Comparison of ENCODE assay signal across 24 mouse cellular contexts in genomic region chr11:54825774-54826173, GRCm38 (mm10). TPM values are rescaled to one million over a fixed set of nuclear protein-coding genes. Genes with fewer than 3 reads are reported as not detected.
DNase-seq lines count a peak whose midpoint lies in the region; ATAC-seq and TF ChIP-seq lines count a peak whose summit lies in the region.
"Had no signal": no experiment of that assay in that cellular context is flagged by ENCODE, and none has a peak within 500 bp of the region (broad histone marks: within the 10 kb centered on the region; RNA-seq: fewer than 3 reads in every experiment).

No protein-coding gene starts in this region.

- no peaks in the 10 kb centered on the region for H3K4me1 ChIP-seq in forebrain, postnatal 0 days (ENCODE audit: insufficient read depth)
- no peaks in the 10 kb centered on the region for H3K4me1 ChIP-seq in forebrain, embryonic 15.5 days
- H3K4me1 ChIP-seq in E14TG2a.4 (replicated peaks; ENCODE audit: low read depth, low read length), result peaks cover under 1% of the 10 kb centered on the region; the same call in 1 of the 2 replicates
- H3K4me1 ChIP-seq: heart, embryonic 10.5 days; limb, embryonic 12.5 days; liver, embryonic 13.5 days; lung, embryonic 15.5 days; midbrain, embryonic 15.5 days; neural tube, embryonic 13.5 days had no signal

- no peak overlapping the region for H3K4me2 ChIP-seq in forebrain, postnatal 0 days (ENCODE audit: low read depth)
- H3K4me2 ChIP-seq in forebrain, embryonic 15.5 days (replicated peaks), result no peak overlapping the region
- H3K4me2 ChIP-seq: limb, embryonic 12.5 days; liver, embryonic 13.5 days; lung, embryonic 15.5 days; midbrain, embryonic 15.5 days; neural tube, embryonic 13.5 days had no signal

- H3K27me3 ChIP-seq in forebrain, postnatal 0 days (ENCODE audit: insufficient read depth, low read length), result no peaks in the 10 kb centered on the region
- no peaks in the 10 kb centered on the region for H3K27me3 ChIP-seq in forebrain, embryonic 15.5 days
- peaks cover 11% of the 10 kb centered on the region for H3K27me3 ChIP-seq in E14TG2a.4 (ENCODE audit: insufficient read depth, low read length)
- H3K27me3 ChIP-seq: CH12.LX; limb, embryonic 12.5 days; liver, embryonic 13.5 days; lung, embryonic 15.5 days; midbrain, embryonic 15.5 days; neural tube, embryonic 13.5 days had no signal

- no peak for TF ChIP-seq POLR2A in brain, embryonic 14.5 days (IDR thresholded peaks at IDR 0.05; ENCODE audit: borderline replicate concordance, extremely low read depth, insufficient read depth, insufficient read length, poor library complexity, severe bottlenecking)

- no peak overlapping the region for H3K9ac ChIP-seq in forebrain, postnatal 0 days
- H3K9ac ChIP-seq in forebrain, embryonic 15.5 days (replicated peaks), result no peak overlapping the region
- H3K9ac ChIP-seq: limb, embryonic 12.5 days; liver, embryonic 13.5 days; lung, embryonic 15.5 days; midbrain, embryonic 15.5 days; neural tube, embryonic 13.5 days had no signal

- DNase-seq in forebrain, postnatal 0 days, result no peak
- DNase-seq in left cerebral cortex, adult 2 months (ENCODE audit: extremely low spot score in 1 of 2, low spot score in 2 of 2), result no peak
- DNase-seq in left cerebral cortex, postnatal 36 days (ENCODE audit: low spot score in 2 of 2), result no peak
- no peak for DNase-seq in brain, embryonic 14.5 days (ENCODE audit: low read depth)
- no peak for DNase-seq in lung, postnatal 4 days
- DNase-seq in kidney, adult 9 months, result no peak
- DNase-seq: adrenal gland, adult 2 months; cerebellum, adult 11-12 months; kidney, adult 18-20 months; kidney, postnatal 10 days; liver, embryonic 13.5 days; lung, postnatal 36 days; right cerebral cortex, postnatal 4 days; thymus, postnatal 14 days had no signal

- WGBS in forebrain, postnatal 0 days, result 83% methylated on average over 4 of the region's 4 CpGs
- 92% methylated on average over 4 of the region's 4 CpGs for WGBS in forebrain, embryonic 15.5 days

- no peaks in the 10 kb centered on the region for H3K36me3 ChIP-seq in forebrain, postnatal 0 days (ENCODE audit: insufficient read depth)
- no peaks in the 10 kb centered on the region for H3K36me3 ChIP-seq in forebrain, embryonic 15.5 days
- no peaks in the 10 kb centered on the region for H3K36me3 ChIP-seq in E14TG2a.4 (ENCODE audit: insufficient read depth, low read length)
- H3K36me3 ChIP-seq: forebrain, embryonic 10.5 days; heart, embryonic 10.5 days; limb, embryonic 12.5 days; liver, embryonic 13.5 days; lung, embryonic 15.5 days; midbrain, embryonic 15.5 days; neural tube, embryonic 13.5 days had no signal

- no peak overlapping the region for H3K4me3 ChIP-seq in forebrain, postnatal 0 days (ENCODE audit: low read depth, low read length)
- no peak overlapping the region for H3K4me3 ChIP-seq in forebrain, embryonic 15.5 days
- H3K4me3 ChIP-seq in left cerebral cortex, adult 2 months, result no peak overlapping the region
- no peak overlapping the region for H3K4me3 ChIP-seq in E14TG2a.4 (replicated peaks; ENCODE audit: low read length)
- H3K4me3 ChIP-seq: forebrain, embryonic 10.5 days; heart, embryonic 10.5 days; limb, embryonic 12.5 days; liver, embryonic 13.5 days; lung, embryonic 15.5 days; midbrain, embryonic 15.5 days; myocyte; neural tube, embryonic 13.5 days had no signal

- ATAC-seq in forebrain, postnatal 0 days, result no peak
- ATAC-seq in forebrain, embryonic 15.5 days (replicated peaks), result no peak
- ATAC-seq: midbrain, embryonic 15.5 days had no signal

- H3K27ac ChIP-seq in forebrain, postnatal 0 days (ENCODE audit: low read depth, low read length), result no peak overlapping the region
- no peak overlapping the region for H3K27ac ChIP-seq in forebrain, embryonic 15.5 days (replicated peaks)
- no peak overlapping the region for H3K27ac ChIP-seq in left cerebral cortex, adult 2 months
- H3K27ac ChIP-seq: forebrain, embryonic 10.5 days; heart, embryonic 10.5 days; limb, embryonic 12.5 days; liver, embryonic 13.5 days; lung, embryonic 15.5 days; midbrain, embryonic 15.5 days; neural tube, embryonic 13.5 days had no signal

- intact Hi-C loops in left cerebral cortex, adult 2 months (cut with DNase I), result no loop called here
- intact Hi-C loops in left cerebral cortex, postnatal 36 days (cut with DNase I), result no loop called here

- 0 out of 2 replicates have a peak, but pooled peaks have one; percentile 12 for TF ChIP-seq CTCF in forebrain, postnatal 0 days (IDR thresholded peaks at IDR 0.05; ENCODE audit: low read depth)
- peak; percentile 18 for TF ChIP-seq CTCF in left cerebral cortex, adult 2 months (IDR thresholded peaks at IDR 0.05)
- TF ChIP-seq CTCF in E14TG2a.4 (conservative IDR thresholded peaks at IDR 0.05; ENCODE audit: low read length), result peak; percentile 95
- peak; percentile 18; the same call in 1 of the 2 replicates for TF ChIP-seq CTCF in brain, embryonic 14.5 days (IDR thresholded peaks at IDR 0.05; ENCODE audit: borderline replicate concordance, extremely low read depth, insufficient read depth, insufficient read length)

- no peaks in the 10 kb centered on the region for H3K9me3 ChIP-seq in forebrain, postnatal 0 days (ENCODE audit: low read length)
- H3K9me3 ChIP-seq in forebrain, embryonic 15.5 days, result no peaks in the 10 kb centered on the region
- H3K9me3 ChIP-seq in E14TG2a.4 (ENCODE audit: low read length), result peaks cover 16% of the 10 kb centered on the region
- H3K9me3 ChIP-seq: liver, embryonic 13.5 days; lung, embryonic 15.5 days; midbrain, embryonic 15.5 days; neural tube, embryonic 13.5 days had no signal

RNA-seq across cellular contexts. Expression of gene Lyrm7, which starts 34.9 kb away (rescaled TPM):
- total RNA-seq in forebrain, postnatal 0 days (2014; rRNA removed), result 4.0 and 7.1 TPM in 2 replicates
- 11.3 and 12.2 TPM in 2 replicates for polyA plus RNA-seq in forebrain, postnatal 0 days (2015; fragmentation: Nextera tagmentation; extraction: Ambion mirVana)
- polyA plus RNA-seq in forebrain, embryonic 15.5 days (2015; fragmentation: Nextera tagmentation; extraction: Ambion mirVana), result 12.9 and 13.9 TPM in 2 replicates
- 10 to 100 TPM; 25.8 to 27.2 TPM for total RNA-seq in left cerebral cortex, adult 2 months (2021)
- total RNA-seq in left cerebral cortex, postnatal 36 days (2021), result 10 to 100 TPM; 29.0 to 32.0 TPM
- 6.5 and 7.6 TPM in 2 replicates for polyA plus RNA-seq in brain, embryonic 14.5 days (2012; rRNA removed)

RNA-seq across cellular contexts. Expression of gene Cdc42se2, which starts 38.3 kb away (rescaled TPM):
- total RNA-seq in forebrain, postnatal 0 days (2014; rRNA removed), result 137 and 150 TPM in 2 replicates
- polyA plus RNA-seq in forebrain, postnatal 0 days (2015; fragmentation: Nextera tagmentation; extraction: Ambion mirVana), result 121 and 137 TPM in 2 replicates
- polyA plus RNA-seq in forebrain, embryonic 15.5 days (2015; fragmentation: Nextera tagmentation; extraction: Ambion mirVana), result 188 and 196 TPM in 2 replicates
- 100 to 1,000 TPM; 122 to 126 TPM for total RNA-seq in left cerebral cortex, adult 2 months (2021)
- total RNA-seq in left cerebral cortex, postnatal 36 days (2021), result 100 to 1,000 TPM; 130 to 148 TPM
- 118 and 144 TPM in 2 replicates for polyA plus RNA-seq in brain, embryonic 14.5 days (2012; rRNA removed)

RNA-seq across cellular contexts. Expression of gene Hint1, which starts 40.4 kb away (rescaled TPM):
- total RNA-seq in forebrain, postnatal 0 days (2014; rRNA removed), result 622 and 776 TPM in 2 replicates
- 1,041 and 1,347 TPM in 2 replicates for polyA plus RNA-seq in forebrain, postnatal 0 days (2015; fragmentation: Nextera tagmentation; extraction: Ambion mirVana)
- polyA plus RNA-seq in forebrain, embryonic 15.5 days (2015; fragmentation: Nextera tagmentation; extraction: Ambion mirVana), result 778 and 784 TPM in 2 replicates
- total RNA-seq in left cerebral cortex, adult 2 months (2021), result 100 to 1,000 TPM; 234 to 245 TPM
- 100 to 1,000 TPM; 231 to 246 TPM for total RNA-seq in left cerebral cortex, postnatal 36 days (2021)
- 711 and 924 TPM in 2 replicates for polyA plus RNA-seq in brain, embryonic 14.5 days (2012; rRNA removed)

Comparison
In these comparisons a context has a peak if more than half of its experiments do, and no peak if none do; other contexts are left out.
1. CTCF ChIP-seq: peak in every context shown above with its lines; median percentile 95 in E14TG2a.4; 18 in left cerebral cortex, adult 2 months; 18 in brain, embryonic 14.5 days; 12 in forebrain, postnatal 0 days.